Mouse (Mus musculus) adrenal gland, postnatal 25 days (tissue): ENCODE measurements around the gene Plekhs1. TPM values are rescaled to one million over a fixed set of nuclear protein-coding genes. Genes with fewer than 3 reads are reported as not detected.
A peak's percentile ranks its signal among the peaks of the same experiment; 100 is the strongest.
"Not testable (repeated sequence)": the region's sequence is repeated elsewhere in the genome, so short reads cannot be mapped to it uniquely, and the experiment has no call there.

Source experiments
- DNase-seq: peaks from one replicate; pipeline ENCODE4 v3.0.0; 2021; ENCODE audit warnings: mixed read lengths
- total RNA-seq: library from RNA; stranded (reverse); gene quantifications from 2 replicates; pipeline ENCODE4 v1.2.3, GENCODE M21; 2021

Gene Plekhs1
- total RNA-seq, 1 experiment from 2014 or later = 0.12 TPM

GRCm38 (mm10) chr19:56459154-56460050 is 2.0 kb upstream of the Plekhs1 start:
- peak; percentile 43 for DNase-seq

GRCm38 (mm10) chr19:56460241-56460640 is 1.2 kb upstream of the Plekhs1 start:
- no peak for DNase-seq

GRCm38 (mm10) chr19:56462786-56463185 is 1.3 kb downstream of the Plekhs1 start:
- DNase-seq = no peak

GRCm38 (mm10) chr19:56466486-56466885 is 5.0 kb downstream of the Plekhs1 start:
- DNase-seq = no peak

- no peak for DNase-seq
Measured at GRCm38 (mm10) chr19:56470286-56471020, 9.0 kb downstream of the Plekhs1 start.

GRCm38 (mm10) chr19:56471934-56472333 is 10.5 kb downstream of the Plekhs1 start:
- no peak for DNase-seq

- DNase-seq = no peak
Measured at GRCm38 (mm10) chr19:56474869-56475550, 13.6 kb downstream of the Plekhs1 start.

- DNase-seq = no peak
Measured at GRCm38 (mm10) chr19:56476546-56476945, 15.1 kb downstream of the Plekhs1 start.

GRCm38 (mm10) chr19:56477253-56477652 is 15.8 kb downstream of the Plekhs1 start:
- DNase-seq = no peak

- no peak for DNase-seq
Measured at GRCm38 (mm10) chr19:56477832-56478231, 16.4 kb downstream of the Plekhs1 start.

GRCm38 (mm10) chr19:56484630-56485375 is 23.4 kb downstream of the Plekhs1 start:
- no peak for DNase-seq

- DNase-seq = no peak
Measured at GRCm38 (mm10) chr19:56485376-56486271, 24.2 kb downstream of the Plekhs1 start.

- no peak for DNase-seq
Measured at GRCm38 (mm10) chr19:56486926-56487325, 25.5 kb downstream of the Plekhs1 start.

GRCm38 (mm10) chr19:56487339-56487738 is 25.9 kb downstream of the Plekhs1 start:
- DNase-seq = no peak

- DNase-seq = no peak
Measured at GRCm38 (mm10) chr19:56489601-56490000, 28.2 kb downstream of the Plekhs1 start.

- not testable (repeated sequence) for DNase-seq
Measured at GRCm38 (mm10) chr19:56494157-56494556, 32.7 kb downstream of the Plekhs1 start.

GRCm38 (mm10) chr19:56503069-56503468 is 41.6 kb downstream of the Plekhs1 start:
- not testable (repeated sequence) for DNase-seq

- DNase-seq = not testable (repeated sequence)
Measured at GRCm38 (mm10) chr19:56503525-56503924, 42.1 kb downstream of the Plekhs1 start.

- DNase-seq = not testable (repeated sequence)
Measured at GRCm38 (mm10) chr19:56511207-56511606, 49.8 kb downstream of the Plekhs1 start.

- DNase-seq = not testable (repeated sequence)
Measured at GRCm38 (mm10) chr19:56513527-56513926, 52.1 kb downstream of the Plekhs1 start.

GRCm38 (mm10) chr19:56519408-56519807 is 58.0 kb downstream of the Plekhs1 start:
- not testable (repeated sequence) for DNase-seq
